Mouse (Mus musculus): ENCODE measurements around the gene Psen2.

DNA sequence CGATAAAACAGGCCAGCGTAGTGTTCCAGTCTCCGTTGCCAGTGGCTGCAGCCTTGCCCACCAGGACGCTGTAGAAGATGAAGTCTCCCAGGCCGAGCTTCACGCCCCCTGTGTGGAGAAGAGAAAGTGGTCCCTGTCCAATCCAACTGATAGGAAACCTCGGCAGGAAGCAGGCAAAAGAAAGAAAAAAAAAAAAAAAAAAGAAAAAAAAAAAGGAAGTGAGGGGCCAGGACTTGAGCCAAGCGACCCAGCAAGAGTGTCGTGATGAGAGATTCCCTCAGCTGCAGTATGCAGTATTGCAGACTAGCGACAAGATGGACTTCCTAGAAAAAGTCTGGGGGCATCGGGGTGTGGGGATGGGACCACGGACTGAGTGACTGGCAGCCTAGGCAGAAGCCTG, 34.4 kb downstream of the Psen2 start:
- TF ChIP-seq MAFK (IDR thresholded peaks at IDR 0.05; ENCODE audit: insufficient read depth, low read depth, low read length): no peak
- TF ChIP-seq ZNF384 (IDR thresholded peaks at IDR 0.05; ENCODE audit: low read depth, low read length): no peak
- TF ChIP-seq ZC3H11A (IDR thresholded peaks at IDR 0.05; ENCODE audit: borderline replicate concordance, low read depth, low read length): no peak
- TF ChIP-seq HCFC1 (IDR thresholded peaks at IDR 0.05; ENCODE audit: borderline replicate concordance, insufficient read depth, low read length): no peak
- TF ChIP-seq CHD2 (IDR thresholded peaks at IDR 0.05; ENCODE audit: low read depth, low read length): no peak

All from ES-E14 (cell line).